Mouse (Mus musculus) thymus, postnatal 10 days (tissue): ENCODE data around the gene Mpp1.
A peak's percentile ranks its signal among the peaks of the same experiment; 100 is the strongest.

Source experiments
- DNase-seq, 2 experiments: peaks; one replicate each; pipeline ENCODE4 v3.0.0; 2021; ENCODE audit warnings: low spot score in 2 of 2

The Mpp1 gene

DNA sequence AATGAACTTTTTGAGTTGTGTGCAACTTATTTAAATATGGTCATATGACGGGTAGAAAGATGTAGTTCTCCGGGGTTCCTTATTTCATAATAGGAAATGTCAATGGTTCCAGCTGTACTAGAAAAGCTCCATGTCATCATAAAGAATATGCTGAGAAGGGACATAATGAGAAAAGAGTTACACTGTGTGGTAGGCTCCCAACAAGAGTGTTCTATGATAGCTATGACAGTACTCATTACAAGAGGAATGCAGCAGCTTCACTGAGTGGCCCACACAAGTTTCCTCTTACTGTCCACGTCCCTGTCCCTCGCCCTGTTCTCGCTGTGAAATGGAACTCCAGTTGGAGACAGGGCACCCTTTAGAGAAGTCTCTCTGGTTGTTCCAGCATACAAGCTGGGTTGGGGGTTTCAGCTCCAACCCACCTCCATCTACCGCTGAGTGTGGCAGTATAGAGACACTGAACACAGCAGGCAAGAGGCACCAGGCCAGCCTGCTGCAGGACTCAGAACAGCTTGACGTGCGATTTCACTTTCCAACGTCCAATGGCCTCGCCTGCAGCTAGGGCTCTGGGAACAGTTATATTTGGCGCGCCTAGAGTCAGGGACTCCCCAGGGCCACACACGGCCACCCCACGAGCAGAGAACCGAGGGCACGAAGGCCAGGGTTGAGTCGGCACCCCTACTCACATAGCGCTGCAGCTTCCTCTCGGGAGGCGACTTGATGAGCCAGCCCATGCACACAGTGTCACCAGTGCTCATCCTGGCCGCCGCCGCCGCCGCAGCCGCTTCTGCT lies 46.6 kb downstream of the Mpp1 start:
- DNase-seq: no peak

- DNase-seq: peak in 1 of 2 experiments; percentile 6
Observed at GRCm38 (mm10) chrX:75082351-75082750, 48.5 kb downstream of the Mpp1 start.
